Mouse (Mus musculus): ENCODE results near the gene Tmem247.

The Tmem247 gene

DNA sequence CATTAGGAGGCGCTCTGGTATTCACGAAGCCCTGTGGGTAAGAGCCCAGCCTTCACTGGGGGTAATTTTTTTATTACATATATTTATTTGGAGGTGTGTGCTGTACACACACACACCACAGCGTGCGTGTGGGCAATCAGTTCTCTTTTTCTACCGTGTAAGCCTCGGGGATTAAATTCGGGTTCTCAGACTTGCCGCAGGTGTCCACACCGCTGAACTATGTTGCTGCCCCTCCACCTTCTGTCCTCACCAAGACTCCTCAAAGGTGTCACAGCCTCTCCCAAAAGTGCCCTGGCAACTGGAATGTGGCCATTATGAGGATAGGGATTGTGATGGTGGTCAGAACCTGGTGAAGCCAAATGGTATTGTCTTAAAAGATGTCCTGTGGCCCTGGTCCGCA is at the start of gene Tmem247:
Tmem247 (plus strand) TSS at position 301 of the 400 bp plus-strand sequence.
- no peak for DNase-seq

DNA sequence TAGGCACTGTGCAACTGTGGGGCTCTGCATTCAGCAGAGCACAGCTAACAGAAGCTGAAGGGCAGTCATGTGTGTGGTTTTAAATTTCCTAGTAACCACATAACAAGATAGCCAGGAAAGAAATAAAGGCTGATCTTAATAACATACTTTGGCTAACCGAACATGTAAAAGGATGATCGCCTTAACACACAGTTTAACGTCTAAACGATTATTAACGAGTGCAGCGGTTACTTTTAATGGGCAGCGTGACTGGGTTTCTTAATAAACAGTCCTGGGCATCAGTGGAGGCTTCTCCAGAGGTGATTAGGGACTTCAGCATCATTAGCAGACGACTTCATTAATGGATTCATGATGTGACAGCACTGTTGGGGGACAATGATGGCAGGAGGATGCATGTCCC is 46.6 kb upstream of the Tmem247 start:
- DNase-seq, result no peak

DNA sequence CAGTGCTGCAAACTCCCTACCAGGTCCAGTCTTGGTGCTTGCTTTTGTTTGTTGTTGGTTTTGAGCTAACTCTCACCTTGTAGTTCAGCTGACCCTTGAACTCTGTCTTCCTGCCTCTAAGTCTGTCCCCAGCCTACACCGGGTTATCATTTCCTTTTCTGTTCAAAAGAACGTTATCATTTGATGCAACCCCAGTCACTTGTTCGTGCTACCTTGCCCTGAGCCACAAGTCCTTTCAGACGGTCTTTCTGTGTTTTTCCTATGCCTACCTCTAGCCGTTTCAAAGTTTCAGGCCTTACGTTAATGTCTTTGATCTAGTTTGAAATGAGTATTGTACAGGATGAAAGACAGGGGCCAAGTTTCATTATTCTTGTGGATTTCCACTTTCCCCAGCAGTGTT is 44.5 kb upstream of the Tmem247 start:
- no peak for DNase-seq

DNA sequence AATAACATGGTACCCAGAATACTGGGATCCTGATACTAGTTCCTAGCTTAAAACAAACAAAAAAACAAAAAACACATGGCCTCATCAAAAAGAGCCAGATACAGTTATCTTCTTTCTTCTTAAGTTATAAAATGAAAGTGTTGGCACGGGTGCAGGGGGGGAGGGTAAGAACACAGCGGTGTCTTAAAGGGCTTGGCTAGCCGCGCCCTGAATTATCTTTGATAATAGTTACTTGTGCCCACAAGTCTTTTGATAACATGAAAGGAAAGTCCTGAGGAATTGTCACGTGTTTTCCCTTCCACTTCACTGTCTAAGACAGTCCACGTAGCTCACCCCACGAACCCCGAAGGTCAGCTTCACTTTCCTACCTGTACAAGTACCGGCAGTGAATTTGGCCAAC is 40.2 kb upstream of the Tmem247 start:
- no peak for DNase-seq

DNA sequence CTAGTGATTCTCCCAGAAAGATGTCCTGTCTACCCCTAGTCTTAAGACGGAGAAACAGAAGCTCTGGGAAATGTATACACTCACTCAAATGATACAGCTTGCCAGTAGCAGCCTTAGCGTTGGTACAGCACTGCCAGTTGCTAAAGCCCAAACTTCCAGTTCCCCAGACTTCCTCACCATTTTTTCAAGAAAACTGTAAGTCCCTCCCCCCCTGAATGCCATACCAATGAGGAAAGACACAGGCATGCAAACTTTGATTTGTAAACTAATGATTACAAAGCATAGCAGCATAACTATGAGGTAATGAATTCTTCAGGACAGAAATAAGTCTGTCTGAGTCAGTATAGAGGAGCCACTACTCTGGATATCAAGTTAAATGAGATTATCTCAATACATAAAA is 39.4 kb upstream of the Tmem247 start:
- no peak for DNase-seq

DNA sequence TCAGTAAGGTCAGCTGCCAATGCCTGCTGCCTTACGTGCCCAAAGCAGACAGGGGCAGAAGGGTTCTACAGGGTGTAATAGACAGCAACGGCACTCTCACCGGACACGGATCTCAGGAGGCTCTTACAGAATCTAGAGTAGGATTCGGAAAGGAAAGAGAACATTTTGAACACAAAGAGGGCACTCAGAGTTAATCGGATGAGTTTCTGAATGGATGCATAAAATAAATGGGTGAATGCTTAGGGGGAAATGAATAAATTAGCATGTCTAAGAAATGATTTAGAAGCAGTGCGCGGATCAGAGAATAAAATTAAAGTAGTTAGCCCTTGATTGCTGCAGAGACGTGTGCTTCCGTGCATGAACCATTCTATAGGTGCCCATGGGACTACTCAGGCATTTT is 37.1 kb upstream of the Tmem247 start:
- DNase-seq, result no peak

DNA sequence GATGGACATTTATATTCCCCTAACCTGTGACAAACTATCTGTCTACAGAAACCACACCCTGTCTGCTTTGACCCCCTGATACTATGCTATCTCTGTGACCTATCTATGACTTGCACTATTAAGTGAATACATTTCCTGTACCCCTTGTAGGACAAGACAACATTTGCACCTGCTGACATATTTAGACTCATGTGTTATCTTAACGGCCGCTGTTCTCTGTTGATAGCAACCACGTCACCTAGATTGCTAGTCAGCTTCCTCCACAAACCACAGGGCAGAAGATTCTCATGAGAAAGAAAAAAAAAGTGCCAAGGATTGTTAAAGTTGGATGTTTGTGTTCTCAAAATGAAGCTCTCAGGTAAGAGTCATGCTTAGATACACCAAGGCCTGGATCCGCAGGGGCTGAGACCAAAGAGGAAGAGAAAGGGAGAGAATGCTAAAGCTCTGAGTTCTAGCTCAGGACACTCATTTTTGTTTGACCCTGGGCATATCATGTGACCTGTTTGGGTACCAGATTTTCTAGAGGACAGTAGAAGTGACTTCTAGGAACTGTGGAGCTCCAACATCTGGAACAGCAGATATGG is 36.6 kb upstream of the Tmem247 start:
- no peak for DNase-seq

DNA sequence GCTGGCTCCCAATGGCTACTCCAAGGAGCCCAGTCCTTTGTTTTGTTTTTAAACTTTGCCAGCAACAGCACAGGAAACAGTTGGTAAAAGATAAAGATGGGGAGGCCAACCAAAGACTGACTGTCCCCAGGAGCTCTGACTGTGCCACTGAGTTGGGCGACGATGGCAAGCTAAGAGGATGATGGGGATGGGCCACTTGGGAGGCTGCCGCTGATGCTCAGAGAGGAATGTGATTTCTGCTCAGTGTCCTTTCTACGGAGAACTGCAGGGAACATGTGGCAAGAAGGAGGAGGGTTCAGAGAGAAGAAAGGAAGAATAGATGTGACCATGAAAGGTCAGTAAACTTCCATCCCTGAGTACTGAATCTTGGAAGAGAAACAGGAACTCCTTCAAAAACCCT is 22.0 kb upstream of the Tmem247 start:
- no peak for DNase-seq

DNA sequence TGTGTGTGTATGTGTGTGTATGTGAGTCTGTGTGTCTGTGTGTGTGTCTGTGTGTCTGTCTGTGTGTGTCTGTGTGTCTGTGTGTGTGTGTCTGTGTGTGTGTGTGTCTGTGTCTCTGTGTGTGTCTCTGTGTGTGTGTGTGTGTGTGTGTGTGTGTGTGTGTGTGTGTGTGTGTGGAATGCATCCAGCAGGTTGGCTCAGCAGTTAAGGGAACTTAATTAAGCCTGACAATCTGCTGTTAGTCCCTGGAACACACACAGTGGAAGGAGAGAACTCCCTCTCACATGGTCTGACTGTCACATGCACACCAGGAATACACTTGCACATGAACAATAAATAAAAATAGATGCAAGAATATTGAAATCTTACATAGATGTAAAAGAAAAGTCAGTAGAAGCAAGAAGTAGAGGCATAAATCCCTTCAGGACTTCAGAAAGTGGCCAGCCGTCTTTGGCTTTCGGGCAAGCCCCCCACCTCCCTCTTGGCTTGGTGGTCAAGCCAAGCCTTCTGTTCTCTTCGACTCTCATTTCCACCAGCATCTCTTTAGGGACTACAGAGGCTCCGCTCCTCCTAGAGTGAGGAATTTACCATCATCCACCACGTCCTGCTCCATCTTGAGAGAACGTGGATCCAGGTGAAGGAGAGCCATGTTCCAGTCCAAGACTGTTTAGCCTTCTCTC is 19.5 kb upstream of the Tmem247 start:
- DNase-seq, result no peak

DNA sequence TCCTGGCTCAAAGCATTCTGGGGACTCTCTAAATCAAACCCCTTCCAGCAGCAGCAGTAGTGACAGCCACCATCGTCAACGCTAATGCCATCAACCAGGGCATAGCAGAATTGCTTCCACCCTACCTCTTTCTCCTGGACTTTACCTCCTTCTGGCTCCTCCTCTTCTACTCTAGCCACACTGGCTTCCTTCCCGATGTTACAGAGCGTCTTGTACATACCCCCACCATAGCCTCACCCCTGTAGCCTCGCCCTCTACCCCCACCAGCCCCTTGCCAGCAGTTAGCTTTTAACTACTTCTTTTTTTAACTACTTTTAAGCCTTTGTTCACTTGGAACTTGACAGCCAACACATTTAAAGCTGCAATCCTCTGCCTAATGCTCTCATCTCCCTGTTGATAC is 17.3 kb upstream of the Tmem247 start:
- peak; percentile 62 for DNase-seq

DNA sequence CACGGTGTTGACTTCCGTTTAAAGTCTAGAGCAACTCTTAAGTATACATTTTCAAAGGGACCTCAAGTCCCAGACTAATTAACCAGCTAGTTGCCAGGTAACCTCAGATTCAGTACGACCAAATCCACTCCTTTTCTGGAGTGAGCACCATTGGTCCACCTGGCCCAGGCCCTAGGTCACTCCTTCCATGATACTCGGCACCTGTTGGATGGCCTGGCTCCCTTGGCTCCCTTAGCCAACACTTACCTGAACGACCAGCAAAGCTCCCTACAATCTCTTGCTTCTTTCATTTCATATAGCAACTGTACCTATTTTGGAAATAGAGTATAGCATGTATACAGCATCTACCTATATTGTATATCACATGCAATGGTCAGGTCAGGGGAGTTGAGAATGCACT is 16.6 kb upstream of the Tmem247 start:
- no peak for DNase-seq

DNA sequence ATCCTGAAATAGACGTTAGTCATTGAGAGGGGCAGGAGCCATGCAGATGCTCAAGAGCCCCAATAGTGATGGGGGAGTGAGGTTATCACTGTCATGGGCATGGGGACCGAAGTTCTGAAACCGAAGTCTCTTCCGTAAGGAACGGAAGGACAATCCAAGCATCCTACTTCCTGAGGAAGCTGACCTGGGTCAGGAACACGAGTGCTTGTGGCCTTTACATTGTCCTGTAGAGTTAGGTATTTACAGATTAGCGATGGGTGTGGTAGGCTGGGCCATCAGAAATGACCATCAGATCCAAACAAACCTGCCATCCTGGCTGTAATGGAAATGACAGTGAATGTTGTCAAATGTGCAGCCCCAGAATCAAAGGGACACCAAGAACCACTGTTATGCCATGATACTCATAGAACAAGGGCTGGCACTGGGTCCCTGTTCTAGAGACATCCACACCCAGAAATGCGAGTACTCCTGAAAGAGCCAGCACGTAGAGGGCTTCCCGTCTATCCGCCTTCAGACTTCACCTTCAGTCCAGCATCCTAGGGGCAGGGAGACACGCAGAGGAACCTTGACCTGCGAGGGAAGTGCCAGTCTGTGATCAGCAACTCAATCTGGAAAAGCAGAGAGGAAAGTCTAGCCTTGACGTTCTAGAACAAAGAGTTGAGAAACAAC is 14.6 kb upstream of the Tmem247 start:
- DNase-seq, result no peak

DNA sequence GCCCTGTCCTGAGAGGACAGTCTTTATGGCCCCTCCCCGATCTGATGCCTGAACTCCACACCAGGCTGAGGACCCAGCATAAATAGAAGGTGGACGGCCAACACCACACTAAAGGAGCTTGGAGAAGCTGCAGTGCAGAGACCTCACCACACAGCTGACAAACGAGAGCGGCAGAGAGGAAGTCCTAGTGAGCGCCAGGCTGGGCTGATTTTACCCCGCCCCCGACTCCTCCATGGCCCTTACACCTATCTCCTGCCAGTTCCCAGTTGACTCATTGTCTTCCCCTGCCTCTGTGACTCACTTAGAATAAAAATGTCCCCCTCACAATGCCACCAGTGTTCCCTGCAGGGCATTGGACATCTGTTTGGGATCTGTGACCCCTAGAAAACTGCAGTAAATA is 13.6 kb upstream of the Tmem247 start:
- no peak for DNase-seq

DNA sequence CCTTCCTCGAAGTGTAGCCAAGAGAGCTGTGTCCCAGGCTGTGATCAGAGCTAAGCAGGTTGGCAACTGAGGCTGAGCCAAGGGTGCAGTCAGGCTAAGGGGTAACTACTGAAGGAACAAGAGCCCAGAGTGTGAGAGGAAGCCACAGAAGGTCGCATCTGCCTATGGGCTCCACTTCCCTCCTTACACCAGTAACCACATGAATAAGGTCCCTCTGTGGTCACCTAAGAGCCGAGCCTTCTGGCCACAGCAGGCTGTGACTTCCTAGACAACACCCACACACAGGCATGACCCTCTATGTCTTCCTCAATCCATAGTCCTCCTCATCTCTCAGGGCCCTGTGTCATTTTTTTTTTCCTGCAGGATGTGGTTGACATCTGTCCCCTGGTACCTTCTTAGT is 12.9 kb upstream of the Tmem247 start:
- DNase-seq, result no peak

DNA sequence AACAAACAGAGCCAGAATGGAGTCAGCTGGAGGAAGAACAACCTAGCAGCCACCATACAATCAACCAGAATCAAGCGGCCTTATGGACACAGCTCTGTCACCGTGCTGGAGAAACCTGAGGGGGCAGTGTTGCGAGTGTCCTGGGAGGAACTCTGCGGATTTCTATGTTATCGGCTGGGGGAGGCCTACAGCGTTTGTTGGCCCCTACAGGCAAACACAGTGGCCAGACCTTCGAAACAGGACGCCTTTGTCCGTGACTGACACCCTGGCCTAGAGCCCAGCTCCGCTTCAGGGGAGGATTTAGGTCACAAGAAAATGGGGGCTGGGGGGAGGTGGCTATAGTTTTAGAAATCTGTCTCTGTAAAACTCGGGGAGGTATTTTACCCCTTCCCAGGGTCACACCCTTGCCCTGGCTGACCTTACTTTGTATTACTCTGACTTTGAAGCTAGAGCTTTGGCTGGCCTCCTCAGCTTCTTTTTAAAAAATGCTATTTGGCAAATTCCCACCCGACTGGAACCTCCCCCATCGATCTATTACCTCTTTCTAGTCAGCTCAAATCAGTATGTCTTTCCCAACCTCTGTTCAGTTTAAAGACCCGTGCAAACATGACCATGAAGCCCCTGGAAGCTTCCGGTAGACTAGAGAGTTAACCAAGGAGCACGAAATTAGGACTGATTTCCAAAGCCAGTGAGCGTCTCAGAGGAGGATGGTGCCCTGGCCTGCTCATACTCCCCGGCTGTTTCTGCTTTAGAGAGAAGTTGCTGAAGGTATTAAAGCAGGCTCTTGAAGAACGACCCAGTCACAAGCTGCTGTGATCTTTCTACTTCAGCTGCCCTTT is 11.6 kb upstream of the Tmem247 start:
- DNase-seq, result peak; percentile 19

DNA sequence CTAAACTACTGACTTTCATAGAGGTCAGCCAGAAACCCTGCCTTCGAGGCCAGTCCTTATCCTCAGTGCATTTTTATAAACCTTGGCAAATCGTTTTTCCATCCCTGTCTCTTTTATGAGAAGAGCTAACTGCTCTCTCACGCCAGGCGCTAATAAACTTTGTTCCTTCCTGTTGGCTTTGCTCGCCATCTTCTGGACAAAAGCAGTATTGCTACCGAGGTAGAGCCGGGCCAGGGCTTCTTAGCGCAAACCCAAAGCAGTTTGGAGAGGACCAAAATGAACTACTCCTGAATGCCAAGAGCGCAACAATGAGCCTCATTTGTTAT is 11.0 kb upstream of the Tmem247 start:
- peak; percentile 85 for DNase-seq

DNA sequence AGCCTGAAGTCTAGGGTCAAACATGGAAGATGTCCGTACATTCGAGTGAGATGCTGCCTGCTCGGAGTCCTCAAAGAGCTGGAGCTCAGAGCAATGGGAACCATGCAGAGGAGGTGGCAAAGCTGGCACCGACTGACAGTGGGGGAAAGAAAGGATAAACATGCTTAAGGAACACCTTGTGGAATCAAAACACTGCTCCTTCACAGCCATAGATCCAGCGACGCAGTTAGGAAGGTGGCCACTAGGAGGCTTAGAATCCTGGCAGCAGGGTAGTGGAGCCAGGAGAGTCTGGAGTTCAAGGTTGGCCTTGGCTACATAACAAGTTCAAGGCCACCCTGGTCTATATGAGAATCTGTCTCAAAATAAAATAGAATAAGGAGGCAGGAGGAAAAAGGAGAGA is 10.5 kb upstream of the Tmem247 start:
- DNase-seq, result no peak

DNA sequence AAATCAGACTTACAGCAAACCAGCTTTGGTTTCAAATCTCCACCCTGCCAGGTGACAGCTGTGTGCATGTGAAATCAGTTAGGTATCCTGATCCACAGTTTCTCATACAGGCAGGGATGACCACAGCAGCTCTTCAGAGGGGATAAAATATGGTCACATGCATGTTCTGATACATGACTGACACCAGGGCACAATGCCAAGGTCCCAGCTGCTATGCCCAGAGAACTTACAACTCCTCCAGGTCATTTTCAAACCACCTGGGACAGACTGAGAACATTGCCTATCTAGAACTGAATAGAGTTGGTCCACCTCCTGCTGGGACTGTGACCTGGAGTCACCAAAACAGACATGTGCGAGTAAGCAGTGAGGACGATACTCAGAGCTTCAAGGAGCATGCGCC is 10.1 kb upstream of the Tmem247 start:
- DNase-seq, result no peak

DNA sequence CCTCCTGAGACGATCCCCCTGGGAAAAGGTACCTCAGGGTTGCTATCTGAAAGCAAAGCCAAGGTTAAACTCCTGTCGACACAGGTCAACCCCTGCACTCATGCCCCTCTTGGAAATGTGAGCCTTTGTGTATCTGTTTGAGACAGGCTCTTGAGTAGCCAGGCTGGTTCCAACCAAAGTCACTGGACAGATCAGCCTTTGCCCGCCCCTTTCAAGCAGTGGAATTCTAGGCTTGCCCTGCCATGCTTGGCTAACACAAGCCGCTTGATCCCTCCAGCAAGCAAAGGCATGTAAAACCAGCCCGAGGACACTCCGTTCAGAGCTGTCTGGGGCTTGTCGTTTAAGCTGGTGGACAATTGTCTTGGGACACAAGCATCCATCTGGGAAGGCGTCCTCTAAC is 8.8 kb upstream of the Tmem247 start:
- DNase-seq, result no peak

DNA sequence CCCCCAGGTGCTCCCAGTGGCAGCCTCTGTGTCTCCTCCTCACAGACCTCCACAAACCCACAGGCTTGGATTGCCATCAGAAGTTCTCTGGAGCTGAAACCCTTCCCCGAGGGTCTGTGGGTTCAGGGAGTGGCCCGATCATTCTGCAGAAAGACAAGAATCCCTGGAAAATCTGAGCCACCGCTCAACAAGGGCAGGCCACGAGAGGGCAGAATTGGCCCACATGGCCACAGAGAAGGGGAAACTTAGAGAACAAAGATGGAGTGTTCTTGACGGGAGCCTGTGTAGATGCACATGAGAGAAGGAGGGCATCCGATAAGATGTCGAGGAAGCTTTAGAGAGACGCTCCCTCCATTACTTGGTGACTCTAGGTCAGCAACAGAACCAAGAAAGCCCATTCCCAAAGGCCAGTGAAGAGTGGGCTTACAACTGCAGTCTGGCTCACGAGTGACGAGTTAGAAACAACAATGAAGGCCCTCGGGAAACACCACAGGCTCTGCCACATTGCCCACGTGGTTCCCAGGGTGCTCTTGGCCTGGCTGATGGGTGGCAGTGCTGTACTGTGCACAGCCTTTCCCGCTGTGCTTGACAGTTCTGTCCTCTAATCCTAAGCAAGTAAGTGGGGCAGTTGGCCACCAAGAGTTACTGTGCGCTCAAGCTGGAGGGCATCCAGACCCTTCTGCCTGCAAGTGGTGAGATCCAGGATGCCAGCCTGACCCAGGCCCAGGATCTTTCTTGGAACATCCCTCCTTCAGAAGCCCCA is 7.2 kb upstream of the Tmem247 start:
- no peak for DNase-seq

DNA sequence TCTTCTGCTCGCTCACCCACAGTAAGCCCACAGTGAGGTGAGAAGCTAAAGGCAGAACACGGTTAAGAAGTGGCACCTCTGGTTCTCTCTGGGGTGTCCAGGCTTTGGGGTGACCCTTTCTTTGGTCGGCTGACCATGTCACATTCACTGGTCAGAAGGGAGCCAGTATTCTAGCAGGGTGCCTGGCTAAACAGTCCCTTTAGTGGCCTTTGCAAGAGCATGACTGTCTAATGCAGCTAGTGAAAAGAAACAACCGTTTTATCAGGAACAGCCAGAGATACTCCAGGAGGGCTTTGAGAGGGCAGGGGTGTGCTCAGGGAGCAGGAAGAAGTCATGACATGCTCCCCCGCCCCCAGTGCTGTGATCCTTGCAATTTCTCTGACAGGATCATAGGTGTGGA is 5.9 kb upstream of the Tmem247 start:
- DNase-seq, result no peak

DNA sequence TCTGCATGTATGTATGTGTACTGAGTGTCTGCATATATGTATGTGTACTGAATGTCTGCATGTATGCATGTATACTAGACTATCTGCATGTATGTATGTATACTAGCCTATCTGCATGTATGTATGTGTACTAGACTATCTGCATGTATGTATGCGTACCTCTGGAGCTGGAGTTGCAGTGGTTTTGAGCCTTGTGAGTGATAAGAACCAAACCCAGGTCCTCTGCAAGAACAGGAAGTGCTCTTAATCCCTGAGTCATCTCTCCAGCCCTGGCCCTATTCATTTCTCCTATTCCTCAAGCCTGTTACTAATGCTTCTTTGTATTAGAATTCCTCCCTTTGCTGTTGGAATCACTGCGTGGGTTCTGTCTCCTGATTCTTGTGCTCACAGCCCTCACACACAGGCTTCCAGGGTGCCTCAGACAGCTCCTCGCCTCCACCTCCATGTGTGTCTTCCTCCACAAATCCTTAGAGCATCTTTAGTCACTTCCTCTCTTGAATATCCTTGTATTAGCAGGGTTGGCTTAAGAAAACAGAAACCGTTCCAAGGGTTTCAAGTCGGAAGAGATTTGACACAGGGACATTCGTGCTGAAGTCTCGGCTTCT is 4.0 kb upstream of the Tmem247 start:
- DNase-seq, result no peak

DNA sequence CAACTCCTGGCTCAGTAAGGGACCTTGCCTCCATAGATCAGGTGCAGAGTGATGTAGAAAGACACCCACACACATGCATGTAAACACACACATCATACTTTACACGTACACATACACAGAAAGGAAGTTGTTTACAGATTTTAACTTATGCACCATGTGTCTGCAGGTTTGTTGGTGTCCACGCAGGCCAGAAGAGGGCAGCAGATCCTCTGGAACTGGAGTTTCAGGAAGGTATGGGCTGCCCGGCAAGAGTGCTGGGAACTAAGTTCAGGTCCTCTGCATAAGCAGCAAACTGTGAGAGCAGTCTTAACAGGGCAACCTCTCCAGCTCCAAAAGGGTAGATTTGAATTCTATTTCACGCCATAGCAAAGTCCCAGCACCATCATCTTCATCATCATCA is 1.6 kb upstream of the Tmem247 start:
- DNase-seq, result no peak

All from kidney, adult 9 months (tissue).